Mouse (Mus musculus): ENCODE measurements around the gene Gnas.

- TF ChIP-seq CTCF (IDR thresholded peaks at IDR 0.05; ENCODE audit: low read depth) (no peak), EP300 (IDR thresholded peaks at IDR 0.05; ENCODE audit: low read depth) (no peak)
Observed at GRCm38 (mm10) chr2:174297851-174298250, 13.7 kb downstream of the Gnas start.
